31 mouse cellular contexts compared by ENCODE assay signal in the genomic region with DNA sequence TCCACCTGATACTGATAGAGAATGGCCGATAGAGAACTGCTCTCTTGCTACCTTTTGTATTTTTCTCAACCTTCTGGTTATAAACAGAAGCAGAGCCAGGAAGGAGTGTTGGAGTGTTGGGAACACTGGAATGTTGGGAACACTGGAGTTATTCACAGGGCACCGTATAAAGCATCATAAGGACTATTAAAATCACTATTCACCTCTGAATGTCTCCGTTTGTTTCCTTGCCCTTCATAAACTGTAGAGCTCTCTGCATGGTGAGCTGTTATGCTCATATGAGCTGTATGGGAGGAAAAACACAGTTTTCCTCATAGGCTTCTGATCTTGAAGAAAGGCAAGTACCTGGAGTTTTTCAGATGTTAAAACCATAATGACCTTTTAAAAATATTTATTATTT.
"Had no signal": no experiment of that assay in that cellular context is flagged by ENCODE, and none has a peak within 500 bp of the region (broad histone marks: within the 10 kb centered on the region; RNA-seq: fewer than 3 reads in every experiment).

No protein-coding gene starts in this region.

- H3K27me3 ChIP-seq: limb, embryonic 15.5 days; liver, embryonic 12.5 days; liver, embryonic 13.5 days; liver, embryonic 15.5 days; lung, embryonic 15.5 days; megakaryocyte, embryonic 14.5 days; midbrain, embryonic 12.5 days; midbrain, embryonic 13.5 days; midbrain, embryonic 15.5 days; neural tube, embryonic 12.5 days; neural tube, embryonic 13.5 days had no signal

- DNase-seq: left cerebral cortex, postnatal 4 days; liver; liver, embryonic 13.5 days; liver, postnatal 0 days; lung, adult 18-20 months; lung, adult 2 months; lung, embryonic 14.5 days; lung, postnatal 10 days; lung, postnatal 14 days; lung, postnatal 36 days; lung, postnatal 4 days; midbrain, embryonic 14.5 days had no signal

- H3K9ac ChIP-seq: limb, embryonic 15.5 days; liver, embryonic 12.5 days; liver, embryonic 13.5 days; liver, embryonic 14.5 days; liver, embryonic 15.5 days; liver, postnatal 0 days; lung, embryonic 14.5 days; lung, embryonic 15.5 days; midbrain, embryonic 12.5 days; midbrain, embryonic 13.5 days; midbrain, embryonic 15.5 days; neural tube, embryonic 12.5 days; neural tube, embryonic 13.5 days had no signal

- H3K36me3 ChIP-seq: limb, embryonic 15.5 days; liver, embryonic 12.5 days; liver, embryonic 13.5 days; liver, embryonic 15.5 days; lung, embryonic 15.5 days; midbrain, embryonic 10.5 days; midbrain, embryonic 12.5 days; midbrain, embryonic 13.5 days; midbrain, embryonic 15.5 days; neural tube, embryonic 12.5 days; neural tube, embryonic 13.5 days had no signal

- ATAC-seq: liver, embryonic 12.5 days; liver, postnatal 0 days; lung, postnatal 0 days; midbrain, embryonic 13.5 days; midbrain, embryonic 15.5 days; midbrain, embryonic 16.5 days had no signal

- H3K4me2 ChIP-seq: limb, embryonic 15.5 days; liver, embryonic 11.5 days; liver, embryonic 12.5 days; liver, embryonic 13.5 days; liver, embryonic 15.5 days; lung, embryonic 14.5 days; lung, embryonic 15.5 days; midbrain, embryonic 11.5 days; midbrain, embryonic 12.5 days; midbrain, embryonic 13.5 days; midbrain, embryonic 15.5 days; neural tube, embryonic 12.5 days; neural tube, embryonic 13.5 days had no signal

- H3K9me3 ChIP-seq: limb, embryonic 15.5 days; liver, embryonic 12.5 days; liver, embryonic 13.5 days; liver, embryonic 15.5 days; lung, embryonic 15.5 days; midbrain, embryonic 10.5 days; midbrain, embryonic 12.5 days; midbrain, embryonic 13.5 days; midbrain, embryonic 15.5 days; neural tube, embryonic 12.5 days had no signal

- H3K4me1 ChIP-seq: limb, embryonic 15.5 days; liver, embryonic 12.5 days; liver, embryonic 13.5 days; liver, embryonic 15.5 days; lung, embryonic 15.5 days; megakaryocyte, embryonic 14.5 days; midbrain, embryonic 13.5 days; midbrain, embryonic 15.5 days; neural tube, embryonic 12.5 days had no signal

- H3K27ac ChIP-seq: left cerebral cortex, adult 2 months; limb, embryonic 15.5 days; liver, embryonic 12.5 days; liver, embryonic 13.5 days; liver, embryonic 14.5 days; liver, embryonic 15.5 days; lung, embryonic 15.5 days; macrophage; midbrain, embryonic 10.5 days; midbrain, embryonic 12.5 days; midbrain, embryonic 13.5 days; midbrain, embryonic 15.5 days; neural tube, embryonic 12.5 days; neural tube, embryonic 13.5 days had no signal

- H3K4me3 ChIP-seq: left cerebral cortex, adult 2 months; limb, embryonic 15.5 days; liver, embryonic 12.5 days; liver, embryonic 13.5 days; liver, embryonic 15.5 days; lung, embryonic 15.5 days; megakaryocyte, embryonic 14.5 days; midbrain, embryonic 10.5 days; midbrain, embryonic 12.5 days; midbrain, embryonic 13.5 days; midbrain, embryonic 15.5 days; myocyte; neural tube, embryonic 12.5 days; neural tube, embryonic 13.5 days had no signal
